Mouse (Mus musculus): ENCODE data around the gene Plekhh3.

The Plekhh3 gene

GRCm38 (mm10) chr11:101170811-101171610 is at the start of gene Plekhh3:
Gene Plekhh3 (minus strand): TSS chr11:101171351.
- DNase-seq (ENCODE audit: low read depth, low spot score), result peak; percentile 98

DNA sequence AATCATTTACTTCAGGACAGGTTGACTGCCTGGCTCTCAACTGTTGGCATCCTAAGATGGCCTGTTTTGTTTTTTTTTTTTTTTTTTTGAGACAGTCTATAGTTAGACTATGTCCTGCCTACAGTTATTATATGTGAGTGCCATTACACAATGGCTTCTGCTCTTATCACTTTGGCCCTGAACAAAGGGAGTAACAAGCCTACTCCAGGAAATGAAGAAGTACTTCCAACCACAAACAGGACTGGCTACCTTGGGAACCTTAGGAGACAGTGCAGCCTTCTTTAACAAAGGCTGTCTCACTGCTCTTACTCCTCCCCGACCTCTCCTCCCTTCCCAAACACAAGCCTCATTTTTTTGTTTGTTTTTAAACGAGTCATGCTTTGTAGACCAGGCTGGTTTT is 49.7 kb upstream of the Plekhh3 start:
- DNase-seq (ENCODE audit: low read depth, low spot score), result no peak

GRCm38 (mm10) chr11:101218436-101219055 is 47.4 kb upstream of the Plekhh3 start:
- no peak for DNase-seq (ENCODE audit: low read depth, low spot score)

DNA sequence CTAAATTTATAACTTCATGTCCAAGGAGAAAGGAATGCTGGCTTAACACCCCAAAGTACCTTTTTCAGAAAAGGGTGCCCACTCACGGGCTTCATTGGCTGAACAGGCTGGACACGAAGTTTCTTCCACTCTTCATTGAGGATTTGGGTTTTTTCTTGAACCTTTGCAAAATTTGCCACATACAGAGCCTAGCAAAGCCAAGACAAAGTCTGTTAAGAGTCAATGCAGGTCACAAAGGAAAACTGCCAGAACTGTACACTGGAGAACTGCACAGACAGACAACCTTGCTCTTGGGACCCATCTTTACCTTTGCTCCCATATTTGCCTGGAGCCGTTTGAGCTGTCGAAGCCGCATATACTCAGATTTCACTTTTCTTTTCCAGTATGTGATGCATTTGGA is 45.8 kb upstream of the Plekhh3 start:
- no peak for DNase-seq (ENCODE audit: low read depth, low spot score)

DNA sequence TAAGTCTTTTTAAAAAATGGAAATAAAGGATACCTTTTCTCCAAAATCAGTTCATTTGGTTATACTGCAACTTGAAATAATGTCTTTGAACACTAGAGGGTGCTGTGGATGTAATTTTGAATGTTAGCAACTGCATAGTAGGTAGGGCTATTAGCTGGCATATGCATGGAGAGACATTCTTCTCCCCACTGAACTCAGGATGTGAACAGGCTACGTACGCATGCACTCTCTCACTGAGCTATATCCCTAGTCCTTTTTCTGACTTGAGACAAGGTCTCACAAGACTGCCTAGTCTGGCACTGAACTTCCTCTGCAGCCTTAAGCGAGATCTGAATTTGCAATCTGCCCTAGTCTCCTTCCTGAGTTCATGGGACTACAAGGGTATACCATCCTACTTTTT is 40.8 kb upstream of the Plekhh3 start:
- peak; percentile 77 for DNase-seq (ENCODE audit: low read depth, low spot score)

DNA sequence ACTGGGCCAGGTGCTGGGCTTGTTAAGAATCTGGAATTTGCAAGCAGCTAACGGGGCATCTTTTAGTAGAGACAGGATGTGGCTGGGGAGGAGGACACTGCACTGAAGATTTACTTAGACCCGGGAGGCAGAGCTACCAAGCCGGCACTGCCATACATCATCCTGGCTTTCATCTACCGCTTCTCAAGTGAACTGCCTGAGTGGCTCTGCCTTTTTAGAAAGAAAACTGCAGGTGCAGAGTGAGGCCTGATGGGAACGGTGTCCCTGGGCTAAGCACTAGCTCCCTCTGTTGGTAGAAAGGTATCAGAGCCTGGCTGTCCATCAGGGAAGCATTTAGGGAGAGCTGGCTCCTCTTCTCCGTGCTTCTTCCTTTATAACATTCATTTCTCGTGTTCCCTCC is 29.8 kb upstream of the Plekhh3 start:
- DNase-seq (ENCODE audit: low read depth, low spot score), result peak; percentile 81

DNA sequence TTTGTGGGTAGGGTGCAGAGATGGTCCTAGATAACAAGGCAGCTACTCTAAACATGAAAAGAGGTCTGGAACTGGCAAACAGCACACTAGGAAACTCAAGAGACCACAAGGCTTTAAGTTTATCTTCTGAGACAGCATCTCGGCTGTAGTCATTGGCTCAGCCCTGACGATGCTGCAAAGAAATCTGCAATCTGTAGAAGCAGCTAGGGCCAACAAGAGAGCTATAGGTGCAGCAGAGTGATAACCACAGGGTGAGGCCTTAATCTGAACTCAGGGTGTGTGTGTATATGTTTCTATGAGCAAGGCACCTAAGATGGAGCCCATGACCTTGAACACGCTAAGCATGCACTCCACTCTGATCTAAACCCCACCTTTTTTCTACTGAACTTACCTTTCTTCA is 28.4 kb upstream of the Plekhh3 start:
- no peak for DNase-seq (ENCODE audit: low read depth, low spot score)

GRCm38 (mm10) chr11:101196175-101196574 is 25.0 kb upstream of the Plekhh3 start:
- no peak for DNase-seq (ENCODE audit: low read depth, low spot score)

DNA sequence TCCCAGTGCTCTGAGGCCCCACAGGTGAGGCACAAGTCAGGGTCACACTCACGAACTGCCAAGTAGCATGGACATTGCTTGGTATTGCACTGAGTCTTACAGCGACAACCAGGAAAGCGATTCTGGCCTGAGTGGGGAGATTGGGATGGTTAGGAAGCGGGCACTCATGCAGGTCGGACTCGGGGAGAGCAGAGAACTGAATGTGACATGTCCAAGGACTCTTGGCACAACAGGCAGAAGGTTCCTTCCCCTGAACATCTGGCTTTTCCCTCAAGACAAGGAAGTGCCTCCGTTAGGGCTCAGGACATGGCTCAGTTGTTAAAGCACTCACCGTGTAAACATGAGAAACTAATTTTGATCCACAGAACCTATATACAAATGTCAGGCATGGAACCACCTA is 24.4 kb upstream of the Plekhh3 start:
- DNase-seq (ENCODE audit: low read depth, low spot score), result no peak

DNA sequence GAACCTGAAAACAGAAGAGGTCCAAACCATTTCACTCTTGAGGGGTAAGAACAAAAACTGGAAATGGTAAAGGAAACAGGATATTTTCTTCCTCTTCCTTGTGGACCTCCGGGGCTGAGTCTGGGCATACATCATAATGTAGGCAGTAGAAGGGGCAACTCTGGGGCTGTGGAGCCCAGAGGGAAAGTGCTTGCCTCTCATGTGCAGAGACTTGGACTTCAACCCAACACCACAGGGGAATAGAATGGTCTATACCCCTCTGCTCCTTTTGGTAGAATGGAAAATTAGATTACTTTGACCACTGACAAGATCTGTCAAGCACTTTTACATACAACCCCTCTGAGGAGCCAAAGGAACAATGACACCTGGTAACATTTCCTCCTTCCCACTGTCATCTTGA is 23.9 kb upstream of the Plekhh3 start:
- no peak for DNase-seq (ENCODE audit: low read depth, low spot score)

DNA sequence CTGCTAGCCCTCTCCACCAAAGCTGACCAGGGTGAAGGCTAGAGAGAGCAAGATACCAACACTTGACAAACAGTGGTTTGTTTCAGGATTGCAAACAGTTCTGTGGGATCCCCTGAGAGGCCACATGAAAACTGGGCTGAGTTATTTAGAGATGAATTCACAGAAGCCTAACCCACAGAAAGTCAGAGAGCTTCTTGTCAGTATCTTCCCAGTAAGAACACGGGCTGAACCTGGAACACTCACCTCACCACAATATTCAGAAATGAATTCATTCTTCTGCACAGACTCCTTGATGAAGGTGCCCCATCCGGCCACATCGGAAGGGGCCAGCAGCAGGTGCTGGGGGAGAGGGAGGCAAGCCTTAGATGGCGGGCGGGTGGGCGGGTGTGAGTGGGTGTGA is 23.5 kb upstream of the Plekhh3 start:
- DNase-seq (ENCODE audit: low read depth, low spot score), result no peak

GRCm38 (mm10) chr11:101194137-101194536 is 23.0 kb upstream of the Plekhh3 start:
- DNase-seq (ENCODE audit: low read depth, low spot score), result no peak

GRCm38 (mm10) chr11:101193076-101193475 is 21.9 kb upstream of the Plekhh3 start:
- no peak for DNase-seq (ENCODE audit: low read depth, low spot score)

DNA sequence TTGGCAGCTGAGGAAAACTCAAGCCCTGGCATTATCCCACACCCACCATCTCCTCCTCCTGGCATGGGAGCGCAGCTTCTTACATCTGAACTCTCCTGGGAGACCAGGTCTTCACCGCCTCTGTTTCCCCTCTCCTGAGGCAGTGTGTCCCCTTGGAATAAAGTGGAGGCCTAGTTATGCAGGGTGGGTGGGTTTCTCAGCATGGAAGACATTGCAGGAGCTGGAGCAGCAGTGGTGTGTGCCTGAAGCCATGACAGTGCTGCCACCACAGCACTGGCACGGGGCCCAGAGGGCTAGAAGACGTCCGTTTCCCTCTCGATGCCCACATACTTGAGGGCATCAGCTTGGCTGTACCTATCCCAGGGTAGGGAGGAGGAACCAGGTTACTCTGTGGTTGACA is 21.5 kb upstream of the Plekhh3 start:
- DNase-seq (ENCODE audit: low read depth, low spot score), result no peak

- DNase-seq (ENCODE audit: low read depth, low spot score), result no peak
These were observed 20.8 kb upstream of the Plekhh3 start for GRCm38 (mm10) chr11:101191919-101192470.

DNA sequence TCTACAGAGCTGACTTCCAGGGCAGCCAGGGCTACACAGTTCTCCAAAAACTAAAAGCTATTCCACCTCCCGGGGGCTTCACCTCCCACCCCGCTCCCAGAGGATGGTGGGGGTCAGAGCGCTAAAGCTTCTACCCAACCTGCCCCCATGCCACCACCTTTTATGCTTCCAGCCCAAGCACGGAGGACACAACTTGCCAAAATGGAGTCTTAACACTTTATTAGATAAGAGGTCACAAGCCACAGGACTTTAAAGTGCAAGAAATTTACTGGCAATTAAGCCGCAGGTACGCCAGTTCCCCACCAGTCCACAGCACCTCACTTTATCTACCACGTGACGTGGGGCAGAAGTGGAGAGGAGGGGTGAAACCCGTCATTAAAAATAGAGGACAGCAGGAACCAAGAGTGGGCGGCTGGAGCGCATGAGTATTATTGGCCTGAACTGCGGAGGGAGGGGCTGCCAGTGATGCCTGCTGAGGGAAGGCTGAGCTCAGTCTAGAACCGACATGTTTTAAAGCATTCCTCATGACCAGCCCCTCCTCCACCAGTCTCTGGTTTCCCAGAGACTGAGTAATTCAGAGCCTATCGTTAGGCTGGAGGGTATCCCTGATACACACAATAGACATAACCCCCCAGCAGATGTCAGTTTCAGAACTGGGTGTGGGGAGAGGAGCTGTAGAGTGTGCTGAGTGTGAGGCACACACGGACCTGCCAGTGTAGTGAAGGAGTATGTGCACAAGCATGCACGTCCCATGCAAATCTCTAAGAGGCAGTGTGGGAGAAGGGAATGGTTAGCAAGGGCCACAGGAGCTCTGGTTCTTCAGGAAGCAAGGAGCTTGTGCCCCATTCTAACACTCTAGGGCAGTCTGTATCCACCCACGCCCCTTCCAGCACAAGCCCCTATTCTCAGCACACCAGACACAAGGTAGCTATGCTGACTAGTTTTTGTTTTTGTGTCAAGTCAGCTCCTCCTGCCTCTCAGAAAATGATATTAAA is 20.1 kb upstream of the Plekhh3 start:
- DNase-seq (ENCODE audit: low read depth, low spot score), result no peak

DNA sequence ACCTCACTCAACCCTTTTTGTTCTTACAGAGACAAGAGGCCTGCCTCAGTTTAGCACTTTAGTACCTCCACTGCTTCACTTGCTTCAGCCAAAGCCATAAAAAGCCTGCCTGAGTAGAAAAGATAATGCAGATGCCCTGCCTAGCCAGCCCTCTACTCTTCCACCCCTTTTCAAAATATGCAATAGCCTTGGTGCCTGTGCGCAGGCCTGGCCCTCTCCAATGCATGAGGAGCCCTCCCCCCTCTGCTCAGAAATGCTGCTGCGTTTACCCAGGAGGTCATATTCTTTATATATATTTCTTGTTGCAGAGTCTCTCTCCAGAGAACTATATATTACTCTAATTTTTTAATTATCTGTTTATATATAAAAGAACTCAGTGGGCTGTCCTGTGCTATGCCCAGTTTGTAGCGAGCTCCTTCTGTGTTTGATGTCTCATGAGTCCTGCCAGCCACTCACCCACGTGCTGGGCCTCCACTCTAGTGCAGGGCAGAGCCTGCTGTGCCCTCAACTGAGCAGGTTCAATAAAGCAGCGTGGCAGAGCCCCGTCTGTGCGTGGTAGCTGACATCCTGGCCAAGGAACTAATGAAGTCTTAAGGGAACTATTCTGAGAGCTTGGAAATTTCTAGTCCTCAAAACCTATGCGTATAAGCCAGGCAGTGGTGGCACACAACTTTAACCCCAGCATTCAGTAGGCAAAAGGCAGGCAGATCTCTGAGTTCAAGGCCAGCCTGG is 19.2 kb upstream of the Plekhh3 start:
- DNase-seq (ENCODE audit: low read depth, low spot score), result no peak

DNA sequence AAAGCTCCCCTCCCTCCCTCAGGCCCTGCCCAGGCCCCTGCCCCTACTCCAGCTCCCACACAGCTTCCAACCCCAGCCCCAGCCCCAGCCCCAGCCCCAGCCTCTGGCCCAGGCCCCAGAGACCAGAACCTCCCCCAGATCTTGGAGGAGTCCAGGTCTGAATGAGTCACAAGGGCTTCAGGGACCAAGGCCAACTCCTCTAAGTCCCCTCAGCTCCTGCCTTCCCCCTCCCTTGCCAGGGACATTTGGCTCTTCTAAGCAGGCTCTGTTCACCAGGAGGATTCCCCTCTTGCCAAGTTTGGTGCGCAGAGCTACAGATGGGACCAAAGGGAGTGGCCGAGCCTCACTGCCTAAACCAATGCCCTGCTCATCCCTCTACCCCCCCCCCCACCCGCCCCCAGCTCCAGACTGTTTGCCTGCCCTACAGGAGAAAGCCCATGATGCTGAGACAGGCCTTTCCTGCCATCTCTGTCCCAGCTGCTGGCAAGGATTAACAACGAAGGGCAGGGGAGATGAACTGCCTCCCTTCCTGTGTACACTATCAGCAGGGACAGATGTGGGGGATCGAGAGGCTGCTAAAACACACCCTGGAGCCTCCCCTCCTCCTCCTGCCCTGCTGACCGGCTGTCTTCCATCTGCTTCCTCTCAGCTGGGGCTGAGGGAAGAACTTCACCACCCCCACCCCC is 18.5 kb upstream of the Plekhh3 start:
- no peak for DNase-seq (ENCODE audit: low read depth, low spot score)

DNA sequence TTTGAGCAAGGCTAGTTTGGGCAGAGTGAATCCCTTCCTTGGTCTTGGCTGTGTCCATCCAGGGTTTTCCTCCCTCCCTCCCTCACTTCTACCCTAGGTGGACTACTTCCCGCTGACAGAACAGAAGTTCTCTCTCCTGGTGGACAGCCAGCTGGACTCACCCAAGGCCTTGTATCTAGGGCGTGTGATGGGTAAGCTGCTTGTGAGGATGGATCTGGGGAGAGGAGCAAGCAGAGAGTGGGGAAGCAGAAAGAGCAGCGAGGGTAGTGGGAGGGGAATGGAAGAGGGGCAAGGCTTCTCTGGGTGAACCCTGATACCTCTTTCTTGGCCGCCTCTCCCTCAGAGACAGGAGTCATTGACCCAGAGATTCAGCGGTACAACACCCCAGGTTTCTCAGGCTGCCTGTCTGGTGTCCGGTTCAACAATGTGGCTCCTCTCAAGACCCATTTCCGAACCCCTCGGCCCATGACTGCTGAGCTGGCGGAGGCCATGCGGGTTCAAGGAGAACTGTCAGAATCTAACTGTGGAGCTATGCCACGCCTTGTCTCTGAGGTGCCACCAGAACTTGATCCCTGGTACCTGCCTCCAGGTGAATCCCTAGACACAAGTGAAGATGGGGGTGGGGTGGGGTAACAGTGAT is 17.1 kb upstream of the Plekhh3 start:
- DNase-seq (ENCODE audit: low read depth, low spot score), result no peak

DNA sequence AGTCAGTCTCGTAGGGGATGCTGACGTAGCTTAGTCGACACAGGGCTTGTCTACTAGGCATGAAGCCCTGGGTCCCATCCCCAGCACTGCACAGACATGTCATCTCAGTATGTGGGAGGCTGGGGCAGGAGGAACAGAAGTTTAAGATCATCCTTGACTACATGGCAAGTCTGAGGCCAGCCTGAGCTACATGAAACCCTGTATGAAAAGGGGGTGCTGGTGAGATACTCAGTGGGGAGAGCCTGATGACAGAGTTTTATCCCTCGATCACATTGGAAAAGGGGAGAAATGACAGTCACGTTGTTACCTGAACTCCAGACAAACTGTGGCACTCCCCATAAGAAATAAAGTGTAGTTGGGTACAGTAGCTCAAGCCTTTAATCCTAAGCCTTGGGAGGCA is 16.4 kb upstream of the Plekhh3 start:
- DNase-seq (ENCODE audit: low read depth, low spot score), result no peak
